ENCODE assay signal across 9 mouse cellular contexts in genomic region chr7:100965079-100965478, GRCm38 (mm10). TPM values are rescaled to one million over a fixed set of nuclear protein-coding genes. Genes with fewer than 3 reads are reported as not detected.
A peak's percentile ranks its signal among the peaks of the same experiment; 100 is the strongest.
DNase-seq lines count a peak whose midpoint lies in the region; ATAC-seq and TF ChIP-seq lines count a peak whose summit lies in the region.
"Had no signal": no experiment of that assay in that cellular context is flagged by ENCODE, and none has a peak within 500 bp of the region (broad histone marks: within the 10 kb centered on the region; RNA-seq: fewer than 3 reads in every experiment).

No protein-coding gene starts in this region.

- WGBS in lung, adult 2 months: 17% methylated on average over 4 of the region's 4 CpGs
- WGBS in lung, embryonic 15.5 days: 24% methylated on average over 4 of the region's 4 CpGs
- 22% methylated on average over 4 of the region's 4 CpGs for WGBS in stomach, postnatal 0 days

- peak; percentile 83 for TF ChIP-seq CTCF in lung, adult 2 months (IDR thresholded peaks at IDR 0.05; ENCODE audit: insufficient read depth, low read length)
- TF ChIP-seq CTCF in stomach, postnatal 0 days (IDR thresholded peaks at IDR 0.05; ENCODE audit: low read depth): peak; percentile 83

- H3K4me3 ChIP-seq in lung, adult 2 months (replicated peaks; ENCODE audit: extremely low read depth, low read depth, low read length): no peak overlapping the region
- no peak overlapping the region for H3K4me3 ChIP-seq in lung, embryonic 15.5 days
- H3K4me3 ChIP-seq in stomach, postnatal 0 days (ENCODE audit: low read depth, low read length): no peak overlapping the region

- H3K27me3 ChIP-seq in lung, embryonic 15.5 days: no peaks in the 10 kb centered on the region
- H3K27me3 ChIP-seq in stomach, postnatal 0 days (ENCODE audit: control insufficient read depth, insufficient read depth, low read length): no peaks in the 10 kb centered on the region
- H3K27me3 ChIP-seq: Patski had no signal

- H3K4me2 ChIP-seq in lung, embryonic 15.5 days: no peak overlapping the region
- no peak overlapping the region for H3K4me2 ChIP-seq in stomach, postnatal 0 days (replicated peaks; ENCODE audit: low read depth)

- no peak for TF ChIP-seq EP300 in stomach, postnatal 0 days (optimal IDR thresholded peaks at IDR 0.05)

- H3K27ac ChIP-seq in lung, embryonic 15.5 days: no peak overlapping the region
- H3K27ac ChIP-seq in stomach, postnatal 0 days (replicated peaks): no peak overlapping the region

- H3K9ac ChIP-seq in lung, embryonic 15.5 days: no peak overlapping the region
- no peak overlapping the region for H3K9ac ChIP-seq in stomach, postnatal 0 days (ENCODE audit: low read length)

- TF ChIP-seq POLR2A in lung, adult 2 months (IDR thresholded peaks at IDR 0.05; ENCODE audit: borderline replicate concordance, extremely low read depth, low read depth, low read length): no peak

- no peaks in the 10 kb centered on the region for H3K9me3 ChIP-seq in lung, embryonic 15.5 days
- H3K9me3 ChIP-seq in stomach, postnatal 0 days (ENCODE audit: control insufficient read depth, low read length): no peaks in the 10 kb centered on the region

- peak; percentile 55 for DNase-seq in adrenal gland, postnatal 14 days
- no peak for DNase-seq in adrenal gland, postnatal 4 days (ENCODE audit: low spot score in 2 of 2)
- no peak for DNase-seq in lung, adult 2 months
- no peak for DNase-seq in lung, adult 18-20 months
- peak; percentile 22 for DNase-seq in embryo, embryonic 11.5 days (ENCODE audit: low read depth, low spot score)
- peak; percentile 27 for DNase-seq in stomach, postnatal 0 days (ENCODE audit: low spot score)
- no peak for DNase-seq in layer of hippocampus, postnatal 36 days

- no peaks in the 10 kb centered on the region for H3K4me1 ChIP-seq in lung, adult 2 months (ENCODE audit: control insufficient read depth, insufficient read depth, low read length)
- H3K4me1 ChIP-seq in lung, embryonic 15.5 days: no peaks in the 10 kb centered on the region; the same call in 1 of the 2 replicates
- H3K4me1 ChIP-seq in stomach, postnatal 0 days (replicated peaks; ENCODE audit: control insufficient read depth, insufficient read depth): no peaks in the 10 kb centered on the region

- no peaks in the 10 kb centered on the region for H3K36me3 ChIP-seq in lung, embryonic 15.5 days
- no peaks in the 10 kb centered on the region for H3K36me3 ChIP-seq in stomach, postnatal 0 days (ENCODE audit: control insufficient read depth, insufficient read depth, low read length)

- ATAC-seq in lung, embryonic 15.5 days (ENCODE audit: borderline replicate concordance, extremely low read depth, low FRiP score, low TSS enrichment): peak; percentile 50; the same call in 1 of the 2 replicates
- ATAC-seq in stomach, postnatal 0 days (ENCODE audit: low FRiP score, low TSS enrichment): peak; percentile 70; the same call in 1 of the 2 replicates

RNA-seq across cellular contexts. Expression of gene P2ry6, which starts 9.4 kb away (rescaled TPM):
- total RNA-seq in adrenal gland, postnatal 14 days (2021): 2.4 and 4.8 TPM in 2 replicates
- total RNA-seq in adrenal gland, postnatal 4 days (2021): 1 to 10 TPM; 6.5 to 7.1 TPM
- polyA plus RNA-seq in lung, adult 2 months (2012; rRNA removed): 59.1 and 61.6 TPM in 2 replicates
- 9.6 and 9.9 TPM in 2 replicates for polyA plus RNA-seq in lung, embryonic 15.5 days (2015; fragmentation: Nextera tagmentation; extraction: Ambion mirVana)
- polyA plus RNA-seq in stomach, postnatal 0 days (2015; fragmentation: Nextera tagmentation; extraction: Ambion mirVana): 6.1 and 6.4 TPM in 2 replicates
- 1 to 10 TPM; 3.2 to 3.5 TPM for total RNA-seq in layer of hippocampus, postnatal 36 days (2021)

RNA-seq across cellular contexts. Expression of gene Arhgef17, which starts 33.2 kb away (rescaled TPM):
- total RNA-seq in adrenal gland, postnatal 14 days (2021): 43.9 and 47.2 TPM in 2 replicates
- 10 to 100 TPM; 73.3 to 79.3 TPM for total RNA-seq in adrenal gland, postnatal 4 days (2021)
- 56.6 and 59.0 TPM in 2 replicates for polyA plus RNA-seq in lung, adult 2 months (2012; rRNA removed)
- polyA plus RNA-seq in lung, embryonic 15.5 days (2015; fragmentation: Nextera tagmentation; extraction: Ambion mirVana): 10.8 TPM in 2 replicates
- polyA plus RNA-seq in stomach, postnatal 0 days (2015; fragmentation: Nextera tagmentation; extraction: Ambion mirVana): 2.2 and 2.7 TPM in 2 replicates
- 100 to 1,000 TPM; 152 to 158 TPM for total RNA-seq in layer of hippocampus, postnatal 36 days (2021)

RNA-seq across cellular contexts. Expression of gene P2ry2, which starts 47.6 kb away (rescaled TPM):
- total RNA-seq in adrenal gland, postnatal 14 days (2021): 4.3 and 5.0 TPM in 2 replicates
- total RNA-seq in adrenal gland, postnatal 4 days (2021): 1 to 10 TPM; 2.7 to 2.8 TPM
- polyA plus RNA-seq in lung, adult 2 months (2012; rRNA removed): 25.0 and 25.2 TPM in 2 replicates
- polyA plus RNA-seq in lung, embryonic 15.5 days (2015; fragmentation: Nextera tagmentation; extraction: Ambion mirVana): 3.9 and 4.9 TPM in 2 replicates
- polyA plus RNA-seq in stomach, postnatal 0 days (2015; fragmentation: Nextera tagmentation; extraction: Ambion mirVana): 5.7 and 5.8 TPM in 2 replicates
- under 1 TPM; 0.66 to 0.97 TPM for total RNA-seq in layer of hippocampus, postnatal 36 days (2021)

Comparison
In these comparisons a context has a peak if more than half of its experiments do, and no peak if none do; other contexts are left out.
1. DNase-seq: peak in adrenal gland, postnatal 14 days (single experiment), embryo, embryonic 11.5 days (single experiment) and stomach, postnatal 0 days (single experiment); none in adrenal gland, postnatal 4 days (0 of 2), lung, adult 2 months (single experiment), lung, adult 18-20 months (0 of 2) and layer of hippocampus, postnatal 36 days (0 of 2).